Mouse (Mus musculus) heart, embryonic 14.5 days (tissue): Measurements from ENCODE around the gene Capza2. TPM values are rescaled to one million over a fixed set of nuclear protein-coding genes. Genes with fewer than 3 reads are reported as not detected.

Source experiments
- polyA plus RNA-seq: library from polyadenylated mRNA; unstranded; fragments of >200 nt; fragmentation: Nextera tagmentation; extraction: Ambion mirVana; gene quantifications from 2 replicates; pipeline ENCODE4 v1.2.1, GENCODE M21; 2014

Gene Capza2
- polyA plus RNA-seq, 1 experiment from 2014 or later: 238 TPM

Other genes with a start within 250 kb of the Capza2 start
- gene Met, start 172.4 kb upstream of the Capza2 start, polyA plus RNA-seq: 2.6 and 3.2 TPM in 2 replicates
- 31.6 TPM in 2 replicates for gene St7, start 56.7 kb downstream of the Capza2 start, polyA plus RNA-seq